Mouse (Mus musculus): ENCODE results near the gene 5031439G07Rik.
"Not testable (repeated sequence)": the region's sequence is repeated elsewhere in the genome, so short reads cannot be mapped to it uniquely, and the experiment has no call there.

Gene 5031439G07Rik

GRCm38 (mm10) chr15:84987874-84988825 is at the start of gene 5031439G07Rik:
TSS of gene 5031439G07Rik (minus strand) at chr15:84988551.
- TF ChIP-seq GATA4 (IDR thresholded peaks at IDR 0.05; ENCODE audit: insufficient replicate concordance, low read length), result no peak; the same call in 1 of the 2 replicates

GRCm38 (mm10) chr15:85037343-85037690 is 49.0 kb upstream of the 5031439G07Rik start:
- TF ChIP-seq GATA4 (IDR thresholded peaks at IDR 0.05; ENCODE audit: insufficient replicate concordance, low read length), result no peak

- TF ChIP-seq GATA4 (IDR thresholded peaks at IDR 0.05; ENCODE audit: insufficient replicate concordance, low read length), result peak; percentile 42; the same call in 1 of the 2 replicates
These were observed 48.4 kb upstream of the 5031439G07Rik start for GRCm38 (mm10) chr15:85036566-85037342.

GRCm38 (mm10) chr15:85031866-85032265 is 43.5 kb upstream of the 5031439G07Rik start:
- no peak for TF ChIP-seq GATA4 (IDR thresholded peaks at IDR 0.05; ENCODE audit: insufficient replicate concordance, low read length)

GRCm38 (mm10) chr15:85028648-85029047 is 40.3 kb upstream of the 5031439G07Rik start, which contains the start of gene Fam118a:
TSS of gene Fam118a (plus strand) at chr15:85028948.
- not testable (repeated sequence) for TF ChIP-seq GATA4 (IDR thresholded peaks at IDR 0.05; ENCODE audit: insufficient replicate concordance, low read length)

GRCm38 (mm10) chr15:85027740-85028139 is 39.4 kb upstream of the 5031439G07Rik start:
- TF ChIP-seq GATA4 (IDR thresholded peaks at IDR 0.05; ENCODE audit: insufficient replicate concordance, low read length), result no peak

- TF ChIP-seq GATA4 (IDR thresholded peaks at IDR 0.05; ENCODE audit: insufficient replicate concordance, low read length), result no peak
These were observed 37.8 kb upstream of the 5031439G07Rik start for GRCm38 (mm10) chr15:85026197-85026596.

- TF ChIP-seq GATA4 (IDR thresholded peaks at IDR 0.05; ENCODE audit: insufficient replicate concordance, low read length), result no peak
These were observed 33.9 kb upstream of the 5031439G07Rik start for GRCm38 (mm10) chr15:85022211-85022610.

- TF ChIP-seq GATA4 (IDR thresholded peaks at IDR 0.05; ENCODE audit: insufficient replicate concordance, low read length), result no peak
These were observed 28.8 kb upstream of the 5031439G07Rik start, which contains the start of gene Upk3a for GRCm38 (mm10) chr15:85016951-85017664. TSS of gene Upk3a (plus strand) at chr15:85017141.

- TF ChIP-seq GATA4 (IDR thresholded peaks at IDR 0.05; ENCODE audit: insufficient replicate concordance, low read length), result no peak
These were observed 27.4 kb upstream of the 5031439G07Rik start for GRCm38 (mm10) chr15:85015771-85016170.

GRCm38 (mm10) chr15:85012662-85013054 is 24.3 kb upstream of the 5031439G07Rik start:
- no peak for TF ChIP-seq GATA4 (IDR thresholded peaks at IDR 0.05; ENCODE audit: insufficient replicate concordance, low read length)

- no peak for TF ChIP-seq GATA4 (IDR thresholded peaks at IDR 0.05; ENCODE audit: insufficient replicate concordance, low read length)
These were observed 23.7 kb upstream of the 5031439G07Rik start for GRCm38 (mm10) chr15:85011895-85012661.

GRCm38 (mm10) chr15:85009666-85010065 is 21.3 kb upstream of the 5031439G07Rik start:
- no peak for TF ChIP-seq GATA4 (IDR thresholded peaks at IDR 0.05; ENCODE audit: insufficient replicate concordance, low read length)
